Mouse (Mus musculus) adrenal gland, adult 18-20 months (tissue): Measurements from ENCODE around the gene Hic2. TPM values are rescaled to one million over a fixed set of nuclear protein-coding genes. Genes with fewer than 3 reads are reported as not detected.

Experiments used
- DNase-seq, 2 experiments: peaks; one replicate each; pipeline ENCODE4 v3.0.0; 2021 to 2022; ENCODE audit warnings: low spot score in 2 of 2
- total RNA-seq, 2 experiments: library from RNA; stranded (reverse); gene quantifications; 1 replicate in 1 of 2; 2 replicates in 1 of 2; pipeline ENCODE4 v1.2.3; 2021

Gene Hic2
- total RNA-seq, 2 experiments from 2014 or later, result 2.1 to 2.2 TPM

- peak in 1 of 2 experiments; percentile 31 for DNase-seq
These were observed 528 bp downstream of the Hic2 start for GRCm38 (mm10) chr16:17233702-17234498.

- no peak for DNase-seq
These were observed 1.1 kb downstream of the Hic2 start for GRCm38 (mm10) chr16:17234499-17234895.

- no peak for DNase-seq
These were observed 1.7 kb downstream of the Hic2 start for GRCm38 (mm10) chr16:17234916-17235665.

- no peak for DNase-seq
These were observed 4.3 kb downstream of the Hic2 start for GRCm38 (mm10) chr16:17237634-17238033.

GRCm38 (mm10) chr16:17239409-17239808 lies 6.0 kb downstream of the Hic2 start:
- DNase-seq, result no peak

GRCm38 (mm10) chr16:17243731-17244130 lies 10.4 kb downstream of the Hic2 start:
- DNase-seq, result no peak

GRCm38 (mm10) chr16:17244996-17245395 lies 11.6 kb downstream of the Hic2 start:
- no peak for DNase-seq

GRCm38 (mm10) chr16:17247727-17248126 lies 14.4 kb downstream of the Hic2 start:
- DNase-seq, result no peak

- peak in 1 of 2 experiments; percentile 49 for DNase-seq
These were observed 15.8 kb downstream of the Hic2 start for GRCm38 (mm10) chr16:17249135-17249534.

GRCm38 (mm10) chr16:17251539-17251938 lies 18.2 kb downstream of the Hic2 start:
- DNase-seq, result peak; percentile 79 to 80

GRCm38 (mm10) chr16:17252086-17252726 lies 18.8 kb downstream of the Hic2 start:
- no peak for DNase-seq

- no peak for DNase-seq
These were observed 19.5 kb downstream of the Hic2 start for GRCm38 (mm10) chr16:17252841-17253240.

- DNase-seq, result no peak
These were observed 20.7 kb downstream of the Hic2 start for GRCm38 (mm10) chr16:17254005-17254597.

- DNase-seq, result no peak
These were observed 21.9 kb downstream of the Hic2 start for GRCm38 (mm10) chr16:17255270-17255669.

GRCm38 (mm10) chr16:17257359-17257821 lies 24.0 kb downstream of the Hic2 start:
- DNase-seq, result no peak

GRCm38 (mm10) chr16:17258917-17259316 lies 25.5 kb downstream of the Hic2 start:
- DNase-seq, result no peak

- no peak for DNase-seq
These were observed 28.0 kb downstream of the Hic2 start for GRCm38 (mm10) chr16:17261341-17261740.

GRCm38 (mm10) chr16:17266113-17266512 lies 32.7 kb downstream of the Hic2 start:
- no peak for DNase-seq

- no peak for DNase-seq
These were observed 34.6 kb downstream of the Hic2 start for GRCm38 (mm10) chr16:17267937-17268336.

- DNase-seq, result no peak
These were observed 36.5 kb downstream of the Hic2 start for GRCm38 (mm10) chr16:17269872-17270271.

GRCm38 (mm10) chr16:17271124-17271523 lies 37.8 kb downstream of the Hic2 start:
- DNase-seq, result peak; percentile 25 to 56
